Mouse (Mus musculus) right cerebral cortex, adult 2 months (tissue): ENCODE data around the gene Gcgr.
"Not testable (repeated sequence)": the region's sequence is repeated elsewhere in the genome, so short reads cannot be mapped to it uniquely, and the experiment has no call there.

ENCODE experiments used
- DNase-seq, 2 experiments: peaks; one replicate each; pipeline ENCODE4 v3.0.0; 2021 to 2022; ENCODE audit warnings: low spot score in 2 of 2

The Gcgr gene

GRCm38 (mm10) chr11:120506899-120507298 lies 23.6 kb upstream of the Gcgr start:
- no peak for DNase-seq

GRCm38 (mm10) chr11:120507611-120508289 lies 22.7 kb upstream of the Gcgr start:
- DNase-seq: no peak

GRCm38 (mm10) chr11:120508290-120508870 lies 22.1 kb upstream of the Gcgr start:
- DNase-seq: no peak

GRCm38 (mm10) chr11:120509940-120510339 lies 20.6 kb upstream of the Gcgr start:
- DNase-seq: no peak

GRCm38 (mm10) chr11:120510375-120511030 lies 20.0 kb upstream of the Gcgr start:
- no peak for DNase-seq

- no peak for DNase-seq
These were observed 17.6 kb upstream of the Gcgr start for GRCm38 (mm10) chr11:120512790-120513453.

- not testable (repeated sequence) for DNase-seq
These were observed 16.2 kb upstream of the Gcgr start for GRCm38 (mm10) chr11:120514262-120514661.

GRCm38 (mm10) chr11:120515611-120516010 lies 14.9 kb upstream of the Gcgr start:
- peak; percentile 89 to 92 for DNase-seq

- DNase-seq: no peak
These were observed 13.4 kb upstream of the Gcgr start for GRCm38 (mm10) chr11:120517147-120517546.

- DNase-seq: peak; percentile 86
These were observed 12.5 kb upstream of the Gcgr start for GRCm38 (mm10) chr11:120518027-120518426.

GRCm38 (mm10) chr11:120518558-120518957 lies 11.9 kb upstream of the Gcgr start:
- DNase-seq: no peak

- DNase-seq: no peak
These were observed 10.8 kb upstream of the Gcgr start for GRCm38 (mm10) chr11:120519738-120520137.

- no peak for DNase-seq
These were observed 10.0 kb upstream of the Gcgr start for GRCm38 (mm10) chr11:120520498-120520897.

GRCm38 (mm10) chr11:120520967-120521540 lies 9.4 kb upstream of the Gcgr start:
- no peak for DNase-seq

GRCm38 (mm10) chr11:120522581-120522980 lies 7.9 kb upstream of the Gcgr start:
- DNase-seq: no peak

GRCm38 (mm10) chr11:120525959-120526358 lies 4.5 kb upstream of the Gcgr start:
- no peak for DNase-seq

GRCm38 (mm10) chr11:120527690-120528354 lies 2.7 kb upstream of the Gcgr start:
- DNase-seq: no peak

- no peak for DNase-seq
These were observed 1.6 kb upstream of the Gcgr start for GRCm38 (mm10) chr11:120528903-120529302.

- DNase-seq: no peak
These were observed 1.1 kb downstream of the Gcgr start for GRCm38 (mm10) chr11:120531646-120532045.

GRCm38 (mm10) chr11:120534093-120534492 lies 3.6 kb downstream of the Gcgr start:
- DNase-seq: no peak

- no peak for DNase-seq
These were observed 4.6 kb downstream of the Gcgr start for GRCm38 (mm10) chr11:120535145-120535544.

GRCm38 (mm10) chr11:120535804-120536203 lies 5.3 kb downstream of the Gcgr start:
- DNase-seq: no peak
